Mouse (Mus musculus) CH12.LX (cell line): ENCODE results near the gene Ankrd35.

ENCODE experiments used
- CTCF ChIP-seq, 2 experiments: IDR thresholded peaks in 1 of 2; conservative IDR thresholded peaks in 1 of 2; 2 replicates each; pipeline ENCODE4 v1.5.1; 2011 to 2012; ENCODE audit warnings: low read depth in 2 of 2, low read length in 2 of 2, improper control_type of control experiment in 1 of 2, inconsistent platforms in 1 of 2, mild to moderate bottlenecking in 1 of 2, moderate library complexity in 1 of 2
- E2F4 ChIP-seq: IDR thresholded peaks from 2 replicates; pipeline ENCODE4 v1.6.1; 2011; ENCODE audit warnings: low read depth, low read length, improper control_type of control experiment; ENCODE audit not compliant: insufficient replicate concordance
- EP300 ChIP-seq: IDR thresholded peaks from 2 replicates; pipeline ENCODE4 v1.6.1; 2011; ENCODE audit warnings: low read length, improper control_type of control experiment
- KAT2A ChIP-seq: IDR thresholded peaks from 2 replicates; pipeline ENCODE4 v1.6.1; 2012; ENCODE audit warnings: low read length, improper control_type of control experiment, inconsistent platforms; ENCODE audit not compliant: insufficient replicate concordance
- MAFK ChIP-seq: IDR thresholded peaks from 2 replicates; pipeline ENCODE4 v1.6.1; 2011; ENCODE audit warnings: low read length, improper control_type of control experiment; ENCODE audit not compliant: insufficient replicate concordance
- MAX ChIP-seq: IDR thresholded peaks from 2 replicates; pipeline ENCODE4 v1.6.1; 2011; ENCODE audit warnings: low read length, improper control_type of control experiment
- MXI1 ChIP-seq: IDR thresholded peaks from 2 replicates; pipeline ENCODE4 v1.6.1; 2011; ENCODE audit warnings: mild to moderate bottlenecking, low read depth, low read length, improper control_type of control experiment
- NRF1 ChIP-seq: IDR thresholded peaks from 2 replicates; pipeline ENCODE4 v1.6.1; 2014; ENCODE audit warnings: low read depth, mild to moderate bottlenecking, inconsistent platforms, low read length, improper control_type of control experiment, moderate library complexity
- POLR2A ChIP-seq: IDR thresholded peaks from 2 replicates; pipeline ENCODE4 v1.6.1; 2011; ENCODE audit warnings: low read depth, mild to moderate bottlenecking, improper control_type of control experiment, low read length
- SIN3A ChIP-seq: IDR thresholded peaks from 2 replicates; pipeline ENCODE4 v1.6.1; 2012; ENCODE audit warnings: low read length, improper control_type of control experiment, inconsistent platforms
- ZC3H11A ChIP-seq: IDR thresholded peaks from 2 replicates; pipeline ENCODE4 v1.6.1; 2012; ENCODE audit warnings: low read depth, mild to moderate bottlenecking, inconsistent platforms, low read length, improper control_type of control experiment
- ZKSCAN1 ChIP-seq: IDR thresholded peaks from 2 replicates; pipeline ENCODE4 v1.6.1; 2012; ENCODE audit warnings: low read depth, inconsistent platforms, low read length, improper control_type of control experiment, borderline replicate concordance
- ZNF384 ChIP-seq: IDR thresholded peaks from 2 replicates; pipeline ENCODE4 v1.6.1; 2012; ENCODE audit warnings: low read depth, low read length, improper control_type of control experiment, inconsistent platforms

GRCm38 (mm10) chr3:96632058-96632457 is 37.9 kb upstream of the Ankrd35 start:
- no peak for TF ChIP-seq MAFK
- TF ChIP-seq CTCF (conservative IDR thresholded peaks at IDR 0.05 in 1 of 2, IDR thresholded peaks at IDR 0.05 in 1 of 2; ENCODE audit: low read depth in 2 of 2, low read length in 2 of 2), result no peak
- TF ChIP-seq KAT2A, result no peak
- TF ChIP-seq E2F4, result no peak
- TF ChIP-seq EP300, result no peak
- no peak for TF ChIP-seq ZNF384
- TF ChIP-seq POLR2A, result no peak
- TF ChIP-seq SIN3A, result no peak
- no peak for TF ChIP-seq ZC3H11A
- TF ChIP-seq NRF1, result no peak
- TF ChIP-seq MAX, result no peak
- TF ChIP-seq MXI1, result no peak
- TF ChIP-seq ZKSCAN1, result no peak
